Mouse (Mus musculus): ENCODE results near the gene Krt34.

- TF ChIP-seq CTCF (IDR thresholded peaks at IDR 0.05; ENCODE audit: low read depth) (no peak), EP300 (IDR thresholded peaks at IDR 0.05; ENCODE audit: low read depth) (no peak)
Observed at GRCm38 (mm10) chr11:100010682-100011081, 30.7 kb downstream of the Krt34 start.
